Mouse (Mus musculus) myocyte (in vitro differentiated cells): ENCODE data around the gene 4933407L21Rik. TPM values are rescaled to one million over a fixed set of nuclear protein-coding genes. Genes with fewer than 3 reads are reported as not detected.

Experiments used
- H3K27me3 ChIP-seq: one replicate; pipeline ENCODE4 v1.6.1; 2011; ENCODE audit not compliant: control insufficient read depth, insufficient read depth, insufficient read length
- H3K36me3 ChIP-seq: one replicate; pipeline ENCODE4 v1.6.1; 2011; ENCODE audit not compliant: control insufficient read depth, insufficient read depth
- H3K4me2 ChIP-seq: one replicate; pipeline ENCODE4 v1.6.1; 2011; ENCODE audit warnings: low read depth, control low read depth
- H3K4me3 ChIP-seq: one replicate; pipeline ENCODE4 v1.5.1; 2011; ENCODE audit warnings: mild to moderate bottlenecking, control low read depth, moderate library complexity
- H3K79me2 ChIP-seq: one replicate; pipeline ENCODE4 v1.6.1; 2011; ENCODE audit not compliant: control insufficient read depth, insufficient read depth
- H3ac ChIP-seq: one replicate; pipeline ENCODE4 v1.6.1; 2011; ENCODE audit not compliant: control insufficient read depth, insufficient read length
- CEBPB ChIP-seq: IDR thresholded peaks from 2 replicates; pipeline ENCODE4 v1.6.1; 2011; ENCODE audit warnings: mild to moderate bottlenecking, moderate library complexity; ENCODE audit not compliant: poor library complexity, insufficient read depth, severe bottlenecking
- E2F4 ChIP-seq: IDR thresholded peaks from one replicate; pipeline ENCODE4 v1.6.1; 2011; ENCODE audit warnings: mild to moderate bottlenecking, control low read depth, moderate library complexity; ENCODE audit not compliant: insufficient read depth
- MAX ChIP-seq: IDR thresholded peaks from one replicate; pipeline ENCODE4 v1.6.1; 2011; ENCODE audit warnings: low read depth, mild to moderate bottlenecking, control low read depth
- MYOD1 ChIP-seq, 3 experiments: IDR thresholded peaks; one replicate each; pipeline ENCODE4 v1.6.1; 2011; ENCODE audit warnings: control low read depth in 2 of 3, low read depth in 2 of 3, mild to moderate bottlenecking in 2 of 3, moderate library complexity in 1 of 3; ENCODE audit not compliant: insufficient read length in 2 of 3, control insufficient read depth in 1 of 3
- MYOG ChIP-seq, 3 experiments: IDR thresholded peaks; one replicate each; pipeline ENCODE4 v1.6.1; 2011; ENCODE audit warnings: control low read depth in 2 of 3, low read depth in 2 of 3, mild to moderate bottlenecking in 2 of 3; ENCODE audit not compliant: insufficient read length in 2 of 3, control insufficient read depth in 1 of 3, insufficient read depth in 1 of 3
- POLR2A ChIP-seq: IDR thresholded peaks from one replicate; pipeline ENCODE4 v1.6.1; 2011; ENCODE audit warnings: low read depth, mild to moderate bottlenecking, control low read depth, moderate library complexity; ENCODE audit not compliant: insufficient read length
- POLR2AphosphoS2 ChIP-seq: IDR thresholded peaks from one replicate; pipeline ENCODE4 v1.6.1; 2011; ENCODE audit warnings: low read depth, control low read depth; ENCODE audit not compliant: insufficient read length
- REST ChIP-seq: IDR thresholded peaks from one replicate; pipeline ENCODE4 v1.6.1; 2011; ENCODE audit warnings: mild to moderate bottlenecking, control low read depth, moderate library complexity; ENCODE audit not compliant: insufficient read depth, insufficient read length
- SRF ChIP-seq: IDR thresholded peaks from one replicate; pipeline ENCODE4 v1.6.1; 2011; ENCODE audit warnings: low read depth; ENCODE audit not compliant: control insufficient read depth, insufficient read length
- TCF12 ChIP-seq: IDR thresholded peaks from one replicate; pipeline ENCODE4 v1.6.1; 2011; ENCODE audit warnings: mild to moderate bottlenecking, control low read depth; ENCODE audit not compliant: poor library complexity, insufficient read depth, severe bottlenecking
- TCF3 ChIP-seq: IDR thresholded peaks from one replicate; pipeline ENCODE4 v1.6.1; 2011; ENCODE audit warnings: low read depth, control low read depth; ENCODE audit not compliant: insufficient read length
- USF1 ChIP-seq: IDR thresholded peaks from one replicate; pipeline ENCODE4 v1.6.1; 2011; ENCODE audit warnings: low read depth, mild to moderate bottlenecking, control low read depth, moderate library complexity
- polyA plus RNA-seq: library from polyadenylated mRNA; unstranded; fragments of >200 nt; fragmentation: generic; extraction: Trizol; gene quantifications from one replicate; pipeline ENCODE4 v1.2.1, GENCODE M21; 2012; ENCODE audit warnings: missing spikeins

4933407L21Rik gene
- polyA plus RNA-seq, 1 experiment: not detected

- TF ChIP-seq USF1 (no peak), TCF12 (no peak), CEBPB (no peak), REST (no peak), MYOG (IDR thresholded peaks at IDR 0.05; ENCODE audit: control insufficient read depth in 1 of 3, insufficient read depth in 1 of 3, insufficient read length in 2 of 3, low read depth in 2 of 3) (no peak), POLR2AphosphoS2 (no peak), MAX (no peak), MYOD1 (IDR thresholded peaks at IDR 0.05; ENCODE audit: control insufficient read depth in 1 of 3, insufficient read length in 2 of 3, low read depth in 2 of 3) (no peak), POLR2A (no peak), TCF3 (no peak), SRF (no peak), E2F4 (no peak)
- Histone ChIP-seq H3ac (no peak overlapping the region), H3K27me3 (peaks cover 12% of the 10 kb centered on the region)
These were observed 3.1 kb upstream of the 4933407L21Rik start for GRCm38 (mm10) chr1:85925183-85925582.

GRCm38 (mm10) chr1:85928688-85929065 is 394 bp downstream of the 4933407L21Rik start:
- Histone ChIP-seq H3K4me2 (no peak overlapping the region), H3K36me3 (no peaks in the 10 kb centered on the region), H3K27me3 (peaks cover 13% of the 10 kb centered on the region), H3K4me3 (no peak overlapping the region), H3K79me2 (no peaks in the 10 kb centered on the region), H3ac (no peak overlapping the region)
- TF ChIP-seq USF1: no peak
- no peak for TF ChIP-seq SRF
- TF ChIP-seq TCF3: no peak
- no peak for TF ChIP-seq CEBPB
- no peak for TF ChIP-seq REST
- TF ChIP-seq TCF12: no peak
- no peak for TF ChIP-seq MYOD1 (IDR thresholded peaks at IDR 0.05; ENCODE audit: control insufficient read depth in 1 of 3, insufficient read length in 2 of 3, low read depth in 2 of 3)
- no peak for TF ChIP-seq E2F4
- TF ChIP-seq MYOG (IDR thresholded peaks at IDR 0.05; ENCODE audit: control insufficient read depth in 1 of 3, insufficient read depth in 1 of 3, insufficient read length in 2 of 3, low read depth in 2 of 3): no peak
- TF ChIP-seq POLR2AphosphoS2: no peak
- no peak for TF ChIP-seq MAX
- TF ChIP-seq POLR2A: no peak

More at GRCm38 (mm10) chr1:85925183-85925582, 3.1 kb upstream of the 4933407L21Rik start:
- H3K4me3 ChIP-seq: no peak overlapping the region
- no peak overlapping the region for H3K4me2 ChIP-seq
- no peaks in the 10 kb centered on the region for H3K36me3 ChIP-seq
- no peaks in the 10 kb centered on the region for H3K79me2 ChIP-seq

- no peak overlapping the region for H3K4me2 ChIP-seq
- H3K36me3 ChIP-seq: no peaks in the 10 kb centered on the region
- no peaks in the 10 kb centered on the region for H3K79me2 ChIP-seq
- H3ac ChIP-seq: no peak overlapping the region
- TF ChIP-seq POLR2A: no peak
- no peak for TF ChIP-seq MYOG (IDR thresholded peaks at IDR 0.05; ENCODE audit: control insufficient read depth in 1 of 3, insufficient read depth in 1 of 3, insufficient read length in 2 of 3, low read depth in 2 of 3)
- TF ChIP-seq CEBPB: no peak
- TF ChIP-seq MYOD1 (IDR thresholded peaks at IDR 0.05; ENCODE audit: control insufficient read depth in 1 of 3, insufficient read length in 2 of 3, low read depth in 2 of 3): no peak
- TF ChIP-seq POLR2AphosphoS2: no peak
- no peak for TF ChIP-seq TCF3
- TF ChIP-seq E2F4: no peak
- H3K27me3 ChIP-seq: peaks cover 13% of the 10 kb centered on the region
- H3K4me3 ChIP-seq: no peak overlapping the region
These were observed 1.1 kb downstream of the 4933407L21Rik start for GRCm38 (mm10) chr1:85929406-85929805.

- Histone ChIP-seq H3K27me3 (peaks cover 13% of the 10 kb centered on the region), H3K79me2 (no peaks in the 10 kb centered on the region), H3K4me3 (no peak overlapping the region), H3K4me2 (no peak overlapping the region), H3K36me3 (no peaks in the 10 kb centered on the region), H3ac (no peak overlapping the region)
- TF ChIP-seq MAX: no peak
- no peak for TF ChIP-seq TCF12
- no peak for TF ChIP-seq CEBPB
These were observed 2.9 kb downstream of the 4933407L21Rik start for GRCm38 (mm10) chr1:85931170-85931569.

- Histone ChIP-seq H3K27me3 (peaks cover 13% of the 10 kb centered on the region), H3ac (no peak overlapping the region), H3K4me3 (no peak overlapping the region), H3K79me2 (no peaks in the 10 kb centered on the region), H3K4me2 (no peak overlapping the region), H3K36me3 (no peaks in the 10 kb centered on the region)
- TF ChIP-seq E2F4 (no peak), MAX (no peak), POLR2A (no peak), MYOD1 (IDR thresholded peaks at IDR 0.05; ENCODE audit: control insufficient read depth in 1 of 3, insufficient read length in 2 of 3, low read depth in 2 of 3) (no peak), TCF12 (no peak), SRF (no peak), POLR2AphosphoS2 (no peak), CEBPB (no peak), MYOG (IDR thresholded peaks at IDR 0.05; ENCODE audit: control insufficient read depth in 1 of 3, insufficient read depth in 1 of 3, insufficient read length in 2 of 3, low read depth in 2 of 3) (no peak), TCF3 (no peak), USF1 (no peak), REST (no peak)
These were observed 4.9 kb downstream of the 4933407L21Rik start for GRCm38 (mm10) chr1:85933226-85933625.
